Mouse (Mus musculus) embryonic facial prominence, embryonic 13.5 days (tissue): ENCODE measurements around the gene Lin9. TPM values are rescaled to one million over a fixed set of nuclear protein-coding genes. Genes with fewer than 3 reads are reported as not detected.

Experiments
- ATAC-seq: fragments of 200-750 bp; cut with Nextera tagmentation; 2 replicates; pipeline ENCODE4 v1.8.0; 2017; ENCODE audit warnings: low read depth; ENCODE audit not compliant: insufficient number of reproducible peaks, insufficient read depth, low FRiP score, low TSS enrichment
- H3K27ac ChIP-seq: fragments of 300-500 bp; sonication (generic); 2 replicates; pipeline ENCODE4 v1.5.1; 2015; ENCODE audit warnings: moderate library complexity, mild to moderate bottlenecking, inconsistent platforms
- H3K27me3 ChIP-seq: fragments of 300-500 bp; sonication (generic); 2 replicates; pipeline ENCODE4 v1.6.1; 2015; ENCODE audit warnings: mild to moderate bottlenecking, inconsistent platforms
- H3K36me3 ChIP-seq: fragments of 300-500 bp; sonication (generic); 2 replicates; pipeline ENCODE4 v1.6.1; 2015; ENCODE audit warnings: mild to moderate bottlenecking, inconsistent platforms
- H3K4me1 ChIP-seq: fragments of 300-500 bp; sonication (generic); 2 replicates; pipeline ENCODE4 v1.6.1; 2015; ENCODE audit warnings: inconsistent platforms
- H3K4me2 ChIP-seq: fragments of 300-500 bp; sonication (generic); 2 replicates; pipeline ENCODE4 v1.6.1; 2015; ENCODE audit warnings: moderate library complexity, mild to moderate bottlenecking, inconsistent platforms
- H3K4me3 ChIP-seq: fragments of 300-500 bp; sonication (generic); 2 replicates; pipeline ENCODE4 v1.5.1; 2015; ENCODE audit warnings: mild to moderate bottlenecking, inconsistent platforms
- H3K9ac ChIP-seq: fragments of 300-500 bp; sonication (generic); 2 replicates; pipeline ENCODE4 v1.6.1; 2015; ENCODE audit warnings: mild to moderate bottlenecking, inconsistent platforms
- H3K9me3 ChIP-seq: fragments of 300-500 bp; sonication (generic); 2 replicates; pipeline ENCODE4 v1.6.1; 2016; ENCODE audit warnings: inconsistent platforms
- WGBS: fragments of 180-500 bp; shearing (Covaris S2); methylation state at CpG from one replicate; pipeline ENCODE4 v1.1.7; 2015; ENCODE audit warnings: mixed read lengths; 5-methylcytosine and 5-hydroxymethylcytosine counted together
- polyA plus RNA-seq: library from polyadenylated mRNA; unstranded; fragments of >200 nt; fragmentation: Nextera tagmentation; extraction: Ambion mirVana; gene quantifications from 2 replicates; pipeline ENCODE4 v1.2.1, GENCODE M21; 2015

The Lin9 gene
- polyA plus RNA-seq, 1 experiment from 2014 or later = 20.5 TPM

- no peak overlapping the region for H3K27ac ChIP-seq
- no peak overlapping the region for H3K9ac ChIP-seq
- no peaks in the 10 kb centered on the region for H3K9me3 ChIP-seq
- no peak overlapping the region for H3K4me2 ChIP-seq
- H3K4me1 ChIP-seq = no peaks in the 10 kb centered on the region
- WGBS = 73% methylated on average over 14 of the region's 14 CpGs
- no peaks in the 10 kb centered on the region for H3K27me3 ChIP-seq
- H3K36me3 ChIP-seq = no peaks in the 10 kb centered on the region
- ATAC-seq = no peak
- no peak overlapping the region for H3K4me3 ChIP-seq
Observed at GRCm38 (mm10) chr1:180708935-180709776, 68.2 kb downstream of the Lin9 start.

DNA sequence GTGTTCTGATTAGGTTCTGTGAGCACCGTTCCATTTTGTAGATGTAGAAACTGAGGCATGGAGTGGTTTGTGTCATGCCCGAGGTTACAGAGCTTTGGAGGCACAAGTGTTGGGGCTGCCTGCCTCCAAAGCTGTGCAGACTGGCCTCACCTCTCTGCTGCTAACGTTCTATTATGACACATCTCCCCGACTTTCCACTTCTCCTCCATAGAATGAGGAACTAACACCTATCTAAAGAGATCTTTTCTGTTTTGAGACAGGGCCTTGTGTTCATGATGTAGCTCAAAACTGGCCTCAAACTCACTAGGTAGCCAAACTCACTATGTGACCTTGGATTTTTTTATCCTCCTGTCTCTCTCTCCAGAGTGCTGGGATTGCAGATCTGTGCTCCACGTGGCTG, 77.8 kb downstream of the Lin9 start:
- H3K4me3 ChIP-seq = no peak overlapping the region
- WGBS = 72% methylated on average over 5 of the region's 5 CpGs
- H3K9me3 ChIP-seq = no peaks in the 10 kb centered on the region
- H3K27ac ChIP-seq = no peak overlapping the region
- H3K27me3 ChIP-seq = no peaks in the 10 kb centered on the region
- H3K4me1 ChIP-seq = no peaks in the 10 kb centered on the region
- no peak for ATAC-seq
- no peak overlapping the region for H3K9ac ChIP-seq
- no peak overlapping the region for H3K4me2 ChIP-seq
- no peaks in the 10 kb centered on the region for H3K36me3 ChIP-seq

- no peaks in the 10 kb centered on the region for H3K36me3 ChIP-seq
- no peak overlapping the region for H3K4me2 ChIP-seq
- no peaks in the 10 kb centered on the region for H3K9me3 ChIP-seq
- no peak for ATAC-seq
- H3K27ac ChIP-seq = no peak overlapping the region
- H3K9ac ChIP-seq = no peak overlapping the region
- no peaks in the 10 kb centered on the region for H3K4me1 ChIP-seq
- no peaks in the 10 kb centered on the region for H3K27me3 ChIP-seq
- no peak overlapping the region for H3K4me3 ChIP-seq
- WGBS = 81% methylated on average over 6 of the region's 6 CpGs
Observed at GRCm38 (mm10) chr1:180719483-180719882, 78.5 kb downstream of the Lin9 start.

GRCm38 (mm10) chr1:180719951-180720689, 79.2 kb downstream of the Lin9 start:
- no peak overlapping the region for H3K9ac ChIP-seq
- peaks cover 3% of the 10 kb centered on the region for H3K4me1 ChIP-seq
- no peak overlapping the region for H3K4me3 ChIP-seq
- H3K4me2 ChIP-seq = no peak overlapping the region
- H3K27me3 ChIP-seq = no peaks in the 10 kb centered on the region
- H3K9me3 ChIP-seq = no peaks in the 10 kb centered on the region
- 44% methylated on average over 5 of the region's 5 CpGs for WGBS
- H3K27ac ChIP-seq = no peak overlapping the region
- no peaks in the 10 kb centered on the region for H3K36me3 ChIP-seq
- 0 out of 2 replicates have a peak, but pooled peaks have one; percentile 32 for ATAC-seq

DNA sequence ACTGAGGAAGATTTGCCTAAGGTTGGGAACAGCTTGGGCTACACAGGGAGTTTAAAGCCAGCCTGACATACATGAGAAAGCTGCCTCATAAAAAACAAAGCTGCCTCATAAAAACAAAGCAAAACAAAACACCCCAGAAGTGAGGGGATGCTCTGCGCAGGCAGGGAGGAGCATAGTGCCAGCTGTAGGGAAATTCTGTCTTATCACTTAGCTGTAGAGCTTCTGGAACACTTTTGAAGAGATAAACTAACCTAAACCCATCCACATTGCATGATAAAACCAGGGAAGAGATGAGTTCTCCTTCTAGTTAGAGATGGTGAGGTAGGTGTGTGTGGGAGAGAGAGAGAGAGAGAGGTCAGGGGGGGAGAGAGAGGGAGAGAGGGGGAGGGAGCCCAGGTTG, 81.7 kb downstream of the Lin9 start:
- no peak overlapping the region for H3K27ac ChIP-seq
- H3K9me3 ChIP-seq = no peaks in the 10 kb centered on the region
- peaks cover 15% of the 10 kb centered on the region for H3K4me1 ChIP-seq
- WGBS = 46% methylated on average over 1 of the region's 1 CpGs
- H3K4me3 ChIP-seq = no peak overlapping the region
- no peak for ATAC-seq
- H3K4me2 ChIP-seq = no peak overlapping the region
- H3K9ac ChIP-seq = no peak overlapping the region
- no peaks in the 10 kb centered on the region for H3K27me3 ChIP-seq
- no peaks in the 10 kb centered on the region for H3K36me3 ChIP-seq

DNA sequence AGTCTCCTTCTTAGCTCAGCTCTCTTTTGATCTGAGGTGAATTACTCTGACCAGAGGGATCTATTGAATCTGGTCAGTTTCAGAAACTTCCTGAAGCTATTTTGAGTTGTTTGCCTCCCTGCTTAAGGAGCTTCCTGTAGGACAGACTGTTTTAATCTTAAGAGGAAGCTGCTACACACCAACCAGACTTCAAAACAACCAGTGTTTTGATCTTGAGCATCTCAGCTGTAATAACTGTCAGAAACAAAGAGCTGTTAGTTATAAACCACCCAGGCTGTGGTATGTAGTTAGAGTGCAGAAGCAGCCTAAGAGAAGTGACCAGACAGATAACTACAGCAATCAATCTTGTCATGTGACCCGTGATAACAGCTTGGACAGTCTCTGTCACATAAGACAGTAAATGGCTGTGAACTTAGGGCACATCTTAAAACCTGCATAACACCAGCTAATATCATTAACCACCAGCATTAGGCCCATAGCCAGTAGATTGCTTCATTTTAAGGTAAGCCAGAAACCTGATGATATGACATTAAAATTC, 82.8 kb downstream of the Lin9 start:
- Histone ChIP-seq H3K4me3 (no peak overlapping the region), H3K27ac (no peak overlapping the region), H3K9ac (no peak overlapping the region), H3K9me3 (no peaks in the 10 kb centered on the region), H3K27me3 (no peaks in the 10 kb centered on the region), H3K36me3 (no peaks in the 10 kb centered on the region), H3K4me2 (no peak overlapping the region), H3K4me1 (peaks cover 21% of the 10 kb centered on the region)
- 68% methylated on average over 1 of the region's 1 CpGs for WGBS
- no peak for ATAC-seq

- H3K27ac ChIP-seq = peak within 1 kb of the TSS; percentile 91
- no peaks in the 10 kb centered on the region for H3K27me3 ChIP-seq
- H3K4me1 ChIP-seq = peaks cover 31% of the 10 kb centered on the region
- peak within 1 kb of the TSS; percentile 81 for H3K4me2 ChIP-seq
- under 1% methylated on average over 52 of the region's 52 CpGs for WGBS
- H3K36me3 ChIP-seq = no peaks in the 10 kb centered on the region
- H3K9me3 ChIP-seq = no peaks in the 10 kb centered on the region
- peak within 1 kb of the TSS; percentile 98 for H3K9ac ChIP-seq
- ATAC-seq = peak; percentile 90
- peak within 1 kb of the TSS; percentile 100 for H3K4me3 ChIP-seq
Observed at GRCm38 (mm10) chr1:180725704-180726179, 84.8 kb downstream of the Lin9 start, which contains the start of gene Acbd3. TSS of gene Acbd3 (plus strand) at chr1:180726043.

DNA sequence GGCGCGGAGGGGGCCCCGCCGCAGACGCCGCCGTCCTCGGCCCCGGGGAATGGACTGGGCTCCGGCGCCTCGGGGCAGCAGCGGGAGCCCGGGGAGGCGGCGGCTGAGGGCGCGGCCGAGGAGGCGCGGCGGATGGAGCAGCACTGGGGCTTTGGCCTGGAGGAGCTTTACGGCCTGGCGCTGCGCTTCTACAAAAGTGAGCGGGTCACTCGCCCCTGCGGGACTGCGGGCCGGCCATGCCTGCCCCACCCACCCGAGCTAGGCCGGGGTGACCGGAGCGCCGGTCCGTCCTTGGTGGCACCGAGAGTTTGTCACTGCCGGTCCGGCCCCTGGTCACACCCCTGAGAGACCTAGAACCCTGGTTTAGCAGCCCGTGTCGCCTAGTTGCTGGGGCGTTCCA, 85.2 kb downstream of the Lin9 start:
- Histone ChIP-seq H3K4me2 (peak overlapping the region; percentile 81), H3K9me3 (no peaks in the 10 kb centered on the region), H3K36me3 (no peaks in the 10 kb centered on the region), H3K4me1 (peaks cover 31% of the 10 kb centered on the region), H3K9ac (peak overlapping the region; percentile 98), H3K4me3 (peak overlapping the region; percentile 100), H3K27ac (peak overlapping the region; percentile 91), H3K27me3 (no peaks in the 10 kb centered on the region)
- peak; percentile 44 for ATAC-seq
- WGBS = under 1% methylated on average over 38 of the region's 42 CpGs

- H3K4me3 ChIP-seq = no peak overlapping the region
- no peaks in the 10 kb centered on the region for H3K27me3 ChIP-seq
- H3K9ac ChIP-seq = no peak overlapping the region
- no peak for ATAC-seq
- peaks cover 12% of the 10 kb centered on the region for H3K36me3 ChIP-seq
- WGBS = 91% methylated on average over 3 of the region's 3 CpGs
- no peak overlapping the region for H3K4me2 ChIP-seq
- H3K27ac ChIP-seq = no peak overlapping the region
- H3K9me3 ChIP-seq = no peaks in the 10 kb centered on the region
- H3K4me1 ChIP-seq = peaks cover 31% of the 10 kb centered on the region
Observed at GRCm38 (mm10) chr1:180729231-180729630, 88.3 kb downstream of the Lin9 start.
